Mouse (Mus musculus): Measurements from ENCODE around the gene Sumo1.
"Not testable (repeated sequence)": the region's sequence is repeated elsewhere in the genome, so short reads cannot be mapped to it uniquely, and the experiment has no call there.

Sumo1 gene

DNA sequence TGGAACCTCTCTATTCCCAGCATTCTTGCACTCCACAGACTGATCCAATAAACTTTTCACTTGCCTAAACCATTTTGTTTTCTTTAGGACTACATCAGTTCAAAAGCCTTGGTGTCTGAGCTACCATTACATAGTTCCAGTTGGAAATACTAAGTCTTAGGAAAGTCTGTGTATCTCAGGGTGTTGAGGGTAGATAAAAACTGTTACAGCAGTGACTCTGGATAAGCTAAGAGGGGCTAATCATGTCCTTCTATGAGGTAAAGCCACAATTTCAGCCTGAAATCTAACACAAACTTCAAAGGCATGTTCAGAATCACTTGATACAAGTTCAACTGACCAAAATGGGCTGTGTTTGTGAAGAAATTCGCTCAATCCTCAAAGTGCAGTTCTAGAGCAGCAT lies 34.3 kb downstream of the Sumo1 start:
- no peak for DNase-seq (ENCODE audit: low spot score)

DNA sequence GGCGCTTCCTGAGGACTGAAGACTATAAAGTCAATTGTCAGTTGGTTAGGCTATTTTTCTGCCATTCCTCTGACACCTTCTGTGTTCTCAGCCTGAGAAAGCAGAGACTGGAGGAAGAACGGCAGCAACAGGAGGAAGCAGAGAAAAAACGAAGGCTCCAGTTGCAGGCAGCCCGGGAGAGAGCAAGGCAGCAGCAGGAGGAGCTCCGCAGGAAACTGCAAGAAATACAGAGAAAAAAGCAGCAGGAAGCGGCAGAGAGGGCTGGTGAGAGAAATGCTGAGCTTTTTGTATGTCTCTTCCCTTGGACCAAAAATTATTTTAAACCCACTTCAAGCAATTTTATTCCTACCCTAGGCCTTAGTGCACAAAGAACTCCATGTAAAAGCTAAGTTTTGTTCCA lies 37.6 kb downstream of the Sumo1 start:
- no peak for DNase-seq (ENCODE audit: low spot score)

DNA sequence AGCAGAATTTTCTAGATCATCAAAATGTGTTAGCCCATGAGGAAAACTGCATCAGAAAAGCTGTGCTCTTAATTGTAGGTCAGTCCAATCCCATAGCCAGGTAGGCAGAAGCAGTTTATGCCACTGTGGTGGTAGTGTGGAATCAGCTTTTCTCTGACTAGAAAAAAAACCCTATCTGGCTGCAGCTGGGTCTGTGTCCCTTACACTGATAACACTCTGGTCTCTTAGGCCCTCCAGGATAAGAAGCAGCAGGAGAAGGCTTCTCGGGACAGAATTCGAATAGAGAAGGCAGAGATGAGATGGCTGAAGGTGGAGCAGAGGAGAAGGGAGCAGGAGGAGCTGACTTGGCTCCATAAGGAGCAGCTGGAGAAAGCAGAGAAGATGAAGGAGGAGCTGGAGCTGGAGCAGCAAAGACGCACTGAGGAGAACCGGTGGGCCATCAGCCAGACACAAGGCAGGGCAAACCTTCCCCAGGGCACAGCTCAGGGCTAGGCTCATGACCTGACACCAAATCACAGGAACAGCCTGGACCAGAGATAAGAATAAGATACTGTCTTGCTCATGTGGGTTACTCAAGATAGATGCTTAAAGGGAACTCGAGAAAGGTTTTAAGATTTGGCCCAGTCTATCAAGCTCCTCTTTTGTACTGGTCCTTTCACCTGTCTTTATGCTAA lies 38.5 kb downstream of the Sumo1 start:
- DNase-seq (ENCODE audit: low spot score), result no peak

DNA sequence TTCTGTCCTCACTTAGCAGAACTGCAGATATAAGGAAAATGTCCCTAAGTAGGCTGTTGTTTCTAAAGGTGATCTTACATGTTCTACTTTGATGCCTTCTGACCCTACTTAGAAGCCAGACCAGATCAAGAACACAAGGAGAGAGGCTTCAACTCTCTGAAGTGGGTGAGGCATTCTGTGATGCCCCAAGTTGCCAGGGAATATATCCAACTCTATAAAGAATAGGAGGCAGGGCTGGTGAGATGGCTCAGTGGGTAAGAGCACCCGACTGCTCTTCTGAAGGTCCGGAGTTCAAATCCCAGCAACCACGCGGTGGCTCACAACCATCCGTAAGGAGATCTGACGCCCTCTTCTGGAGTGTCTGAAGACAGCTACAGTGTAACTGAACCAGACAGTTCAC lies 40.3 kb downstream of the Sumo1 start:
- not testable (repeated sequence) for DNase-seq (ENCODE audit: low spot score)

DNA sequence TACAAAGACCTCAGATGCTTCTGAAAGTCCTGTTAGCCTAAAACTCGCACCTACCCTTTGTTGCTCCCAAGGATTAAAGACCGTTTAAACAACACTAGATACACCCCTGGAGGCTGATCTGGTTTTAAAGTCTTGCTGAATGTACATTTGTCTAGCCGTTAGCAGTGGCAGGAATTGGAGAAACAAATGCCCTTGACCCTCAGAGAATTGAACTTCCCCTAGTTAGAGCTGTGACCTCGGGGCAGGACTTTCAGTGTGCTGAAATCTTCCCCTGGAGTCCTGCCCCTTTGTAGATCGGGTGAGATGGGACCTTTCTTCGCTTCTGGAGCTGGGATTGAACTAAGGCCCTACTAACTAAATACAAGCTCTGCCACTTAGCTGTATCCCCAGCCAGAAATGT lies 41.4 kb downstream of the Sumo1 start:
- no peak for DNase-seq (ENCODE audit: low spot score)

DNA sequence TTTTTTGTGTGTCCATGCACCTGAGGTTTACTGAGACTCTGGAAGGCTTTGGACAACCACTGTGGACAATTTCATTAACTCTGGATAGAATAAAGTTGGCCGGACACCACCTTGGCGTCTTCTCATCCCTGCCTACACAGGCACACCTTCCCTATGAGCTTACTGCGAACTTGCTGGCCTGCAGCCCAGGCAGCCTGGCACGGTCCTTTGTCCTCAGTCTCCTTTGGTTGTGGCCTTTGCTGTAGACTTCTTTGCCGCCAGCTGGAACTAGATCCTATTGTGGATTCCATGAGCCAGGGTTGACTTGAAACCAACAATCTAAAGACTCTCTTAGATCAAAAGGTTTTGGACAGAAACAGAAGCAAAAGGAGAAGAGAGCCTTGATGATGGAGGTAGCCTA lies 45.2 kb downstream of the Sumo1 start:
- no peak for DNase-seq (ENCODE audit: low spot score)

DNA sequence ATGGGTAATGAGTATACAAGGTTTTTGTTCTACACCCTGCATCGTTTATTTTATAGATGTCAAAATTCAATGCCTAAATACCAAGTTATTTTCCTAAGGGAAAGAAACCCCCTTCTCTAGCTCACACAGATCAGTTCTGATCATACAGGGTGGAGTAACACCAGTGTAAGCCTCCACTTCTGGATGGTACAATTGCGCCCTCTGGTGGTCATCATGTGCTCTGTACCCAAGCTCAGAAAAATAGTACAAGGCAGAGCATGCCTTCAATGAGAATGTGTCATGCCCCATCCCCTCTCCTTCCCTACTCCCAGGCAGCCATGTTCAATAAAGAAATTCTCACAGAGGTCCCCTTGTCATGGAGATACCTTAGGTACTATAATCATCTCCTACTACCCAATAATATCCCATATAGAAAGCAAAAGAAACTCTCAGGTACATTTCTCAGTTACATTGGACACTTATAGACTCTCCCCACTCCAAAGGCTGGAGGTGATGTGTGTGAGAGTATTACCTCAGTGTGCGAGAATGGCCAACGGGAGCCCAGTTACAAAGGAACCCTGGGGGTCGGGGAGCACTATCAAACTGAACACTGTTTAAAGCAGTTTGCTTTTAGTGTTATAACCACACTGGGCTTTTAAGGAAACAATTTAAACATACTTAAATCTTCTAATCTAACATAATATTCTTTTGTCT lies 47.2 kb downstream of the Sumo1 start:
- DNase-seq (ENCODE audit: low spot score), result peak; percentile 70

DNA sequence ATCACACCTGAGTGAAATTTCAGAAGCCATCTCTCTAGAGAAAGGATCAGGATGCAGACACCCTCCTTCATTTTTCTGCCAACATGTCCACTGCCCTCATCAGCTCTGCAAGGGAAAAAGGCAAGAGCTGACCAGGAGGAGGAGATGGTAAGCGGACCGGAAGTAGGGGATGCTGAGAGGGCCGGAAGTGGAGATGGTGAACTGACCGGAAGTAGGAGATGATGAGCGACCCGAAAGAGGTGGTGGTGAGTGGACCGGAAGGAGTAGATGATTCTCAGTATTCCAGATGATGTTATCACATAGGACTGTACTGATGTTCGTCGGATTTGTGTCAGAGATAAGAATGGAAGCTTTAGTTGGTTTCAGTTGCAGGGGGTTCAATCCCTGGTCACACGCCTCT lies 51.4 kb downstream of the Sumo1 start:
- no peak for DNase-seq (ENCODE audit: low spot score)

DNA sequence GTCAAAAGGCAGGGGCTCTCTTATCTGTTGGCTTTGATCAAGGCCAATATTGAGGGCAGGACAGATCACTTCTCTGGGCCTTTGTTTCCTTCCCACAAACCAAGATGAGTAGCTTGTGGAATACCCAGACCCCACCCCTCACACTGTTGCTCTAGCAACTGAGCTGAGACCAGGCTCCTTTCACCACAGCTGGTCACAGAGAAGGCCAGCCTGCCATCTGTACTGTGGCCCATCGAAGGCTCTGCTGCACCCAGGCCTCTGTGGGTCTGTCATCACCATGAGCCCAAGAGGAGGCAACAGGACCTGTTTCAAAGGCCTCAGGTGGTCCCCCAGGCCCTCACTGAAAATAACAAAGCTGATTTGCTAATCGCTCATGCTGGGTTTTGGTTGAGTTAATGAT lies 55.6 kb downstream of the Sumo1 start:
- no peak for DNase-seq (ENCODE audit: low spot score)

DNA sequence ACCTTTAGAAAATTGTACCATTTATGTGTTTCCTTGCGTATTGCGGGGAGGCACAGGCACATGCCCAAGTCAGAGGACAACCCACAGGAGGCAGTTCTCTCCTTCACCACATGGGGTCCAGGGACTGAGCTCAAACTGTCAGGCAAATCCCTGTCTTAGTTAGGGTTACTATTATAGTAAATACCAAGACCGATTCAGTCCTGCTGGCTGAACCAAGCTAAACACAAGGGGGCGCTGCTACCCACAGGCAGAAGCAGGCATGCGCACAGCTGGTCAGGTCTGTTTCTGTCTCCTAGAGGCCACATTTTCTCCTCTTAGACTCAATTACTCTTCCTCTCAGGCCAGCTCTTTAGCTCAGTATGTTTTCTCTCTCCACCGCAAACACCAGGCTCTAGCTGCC lies 56.8 kb downstream of the Sumo1 start:
- peak; percentile 41 for DNase-seq (ENCODE audit: low spot score)

DNA sequence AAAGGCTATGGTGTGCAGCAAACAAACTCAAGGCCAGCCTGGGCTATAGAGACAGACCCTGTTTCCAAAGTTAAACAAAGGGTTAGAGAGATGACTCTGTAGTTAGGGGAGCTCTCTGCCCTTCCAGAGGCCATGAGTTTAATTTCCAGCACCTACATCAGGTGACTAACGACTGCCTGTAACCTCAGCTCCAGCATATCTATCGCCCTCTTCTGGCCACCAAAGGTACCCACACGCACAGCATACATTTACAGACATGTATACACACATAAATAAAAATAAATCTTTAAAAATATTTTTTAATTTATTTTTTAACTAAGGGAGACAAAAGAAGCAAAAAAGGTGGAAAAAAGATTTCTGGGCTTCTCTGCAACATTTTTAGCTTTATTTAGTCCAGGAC lies 59.7 kb downstream of the Sumo1 start:
- no peak for DNase-seq (ENCODE audit: low spot score)

DNA sequence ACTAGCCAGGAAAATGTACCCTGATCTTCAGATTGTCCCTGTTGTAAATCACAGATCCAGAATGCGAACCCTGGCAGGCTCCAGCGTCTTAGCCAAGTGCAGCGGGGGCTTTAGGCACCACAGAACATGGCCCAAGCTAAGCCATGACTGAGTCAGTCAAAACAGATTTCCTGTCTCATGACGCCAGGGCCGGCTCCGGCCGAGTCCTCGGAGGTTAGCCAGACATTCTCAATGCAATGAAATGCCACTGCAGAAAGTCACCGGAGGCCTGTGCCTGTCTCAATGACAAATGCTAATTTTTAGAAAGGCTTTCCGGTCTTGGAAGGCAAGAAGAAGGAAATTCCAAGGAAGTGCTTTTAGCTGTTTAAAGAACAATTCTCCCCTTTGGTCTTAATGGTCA lies 60.7 kb downstream of the Sumo1 start:
- no peak for DNase-seq (ENCODE audit: low spot score)

DNA sequence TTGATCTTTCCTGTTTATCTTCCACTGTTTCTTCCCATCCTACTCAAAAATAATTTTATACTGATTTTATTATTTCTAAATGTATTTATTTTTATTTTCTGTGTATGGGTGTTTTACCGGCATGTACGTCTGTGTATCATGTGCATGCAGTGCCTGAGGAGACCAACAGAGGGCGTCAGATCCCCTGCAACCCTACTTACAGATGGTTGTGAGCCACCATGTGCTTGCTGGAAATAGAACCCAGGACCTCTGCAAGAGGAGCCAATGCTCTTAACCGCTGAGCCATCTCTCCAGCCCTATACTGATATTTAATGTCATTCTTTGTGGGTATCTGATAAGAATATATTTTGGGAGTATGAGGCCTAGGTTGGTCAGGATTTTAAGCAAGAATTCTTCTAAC lies 61.2 kb downstream of the Sumo1 start:
- no peak for DNase-seq (ENCODE audit: low spot score)

DNA sequence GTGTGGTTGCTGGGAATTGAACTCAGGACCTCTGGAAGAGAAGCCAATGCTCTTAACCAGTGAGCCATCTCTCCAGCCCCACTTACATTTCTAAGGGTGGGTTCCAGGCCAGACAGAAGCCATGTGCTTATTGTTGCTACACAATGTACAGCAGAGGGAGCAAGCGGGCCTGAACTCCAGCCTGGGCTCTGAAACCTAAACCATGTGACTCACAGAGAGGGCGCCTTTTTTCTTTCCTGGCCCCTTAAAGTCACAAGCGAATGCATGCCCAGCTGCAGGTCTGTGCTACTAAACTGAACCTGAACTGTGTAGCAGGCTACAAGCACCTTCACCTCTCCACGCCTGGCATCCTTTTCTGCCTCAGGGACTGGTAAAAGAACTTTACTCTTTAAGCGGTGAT lies 61.7 kb downstream of the Sumo1 start:
- DNase-seq (ENCODE audit: low spot score), result no peak

DNA sequence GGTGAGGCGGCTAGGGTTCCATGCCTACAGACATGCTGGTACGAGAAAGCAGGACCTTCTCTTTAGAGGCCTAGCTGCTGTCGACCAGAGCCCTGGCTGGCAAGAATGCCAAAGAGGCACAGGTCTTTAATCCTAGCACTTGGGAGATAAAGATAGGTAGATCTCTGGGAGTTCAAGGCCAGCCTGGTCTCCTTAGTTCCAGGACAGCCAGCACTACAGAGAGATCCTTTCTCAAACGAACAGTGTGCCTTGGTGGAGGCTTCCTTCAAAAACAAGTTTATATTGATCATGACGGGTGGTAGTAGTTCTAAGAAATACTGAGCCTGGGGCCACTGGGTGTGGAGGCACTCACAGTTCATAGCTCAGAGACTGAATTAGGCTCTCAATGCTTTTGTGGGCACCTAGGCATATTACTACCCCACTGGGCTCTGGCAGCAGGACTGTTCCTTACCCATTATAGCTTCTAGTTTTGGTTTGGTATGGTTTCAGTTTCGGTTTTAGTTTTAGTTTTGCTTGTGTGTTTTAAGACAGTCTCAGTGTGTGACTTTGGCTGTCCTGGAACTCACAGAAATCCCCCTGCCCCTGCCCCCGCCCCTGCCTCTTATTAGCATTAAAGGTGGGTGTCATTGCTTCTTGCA lies 62.4 kb downstream of the Sumo1 start:
- no peak for DNase-seq (ENCODE audit: low spot score)

DNA sequence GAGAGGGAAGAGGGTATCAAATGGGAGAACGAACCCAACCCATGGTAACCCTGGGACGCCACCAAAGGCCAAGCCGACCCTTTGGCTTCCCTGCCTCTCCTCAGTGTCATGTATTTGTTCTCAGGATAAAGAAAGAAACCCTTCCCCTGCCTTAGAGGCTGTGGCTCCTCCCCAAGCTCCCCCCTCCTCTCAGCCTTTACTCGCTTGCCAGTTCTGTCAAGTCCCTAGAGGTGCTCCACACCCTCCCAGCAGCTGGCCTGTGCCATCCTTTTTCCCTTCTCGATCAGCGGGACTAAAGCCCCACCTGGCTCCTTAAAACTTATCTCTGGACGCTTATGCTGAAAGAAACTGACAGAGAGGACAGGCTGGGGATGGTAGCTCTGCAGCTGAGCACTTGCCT lies 63.6 kb downstream of the Sumo1 start:
- no peak for DNase-seq (ENCODE audit: low spot score)

DNA sequence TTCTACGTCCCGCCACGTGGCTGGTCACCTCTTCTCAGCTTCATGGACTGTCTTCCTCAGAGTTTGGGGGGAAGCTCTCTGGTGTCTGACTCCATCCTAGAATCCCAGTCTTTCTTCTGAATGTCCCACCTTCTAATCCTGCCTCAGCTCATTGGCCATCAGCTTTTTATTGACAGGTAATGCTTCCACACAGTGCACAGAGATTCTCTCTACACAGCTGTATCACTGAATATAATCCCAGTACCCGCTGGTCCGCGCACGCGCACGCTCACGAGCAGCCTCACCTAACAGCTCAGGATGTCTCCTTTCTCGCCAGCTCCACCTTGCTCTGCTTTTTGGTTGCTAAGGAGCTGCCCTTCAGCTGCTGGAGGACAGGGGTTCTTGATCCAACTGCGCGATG lies 64.2 kb downstream of the Sumo1 start:
- no peak for DNase-seq (ENCODE audit: low spot score)

DNA sequence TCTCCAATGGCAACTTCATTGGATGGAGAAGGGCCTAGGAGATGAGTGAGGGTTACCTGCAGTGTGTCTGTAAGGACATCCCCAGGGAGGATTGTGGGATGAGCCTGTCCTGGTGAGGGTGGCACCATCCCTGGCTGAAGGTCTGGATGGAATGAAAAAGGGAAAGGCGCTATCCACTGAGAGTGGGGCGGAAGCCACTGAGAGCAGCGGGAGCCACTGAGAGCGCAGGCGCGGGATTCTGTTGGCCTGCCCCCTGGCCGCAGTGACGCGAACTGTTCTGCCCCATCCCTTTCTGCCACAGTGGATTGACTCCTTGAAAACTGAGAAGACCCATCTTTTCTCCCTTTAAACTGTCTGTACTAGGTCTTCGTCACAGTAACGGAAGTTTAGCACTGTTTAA lies 66.7 kb downstream of the Sumo1 start:
- no peak for DNase-seq (ENCODE audit: low spot score)

DNA sequence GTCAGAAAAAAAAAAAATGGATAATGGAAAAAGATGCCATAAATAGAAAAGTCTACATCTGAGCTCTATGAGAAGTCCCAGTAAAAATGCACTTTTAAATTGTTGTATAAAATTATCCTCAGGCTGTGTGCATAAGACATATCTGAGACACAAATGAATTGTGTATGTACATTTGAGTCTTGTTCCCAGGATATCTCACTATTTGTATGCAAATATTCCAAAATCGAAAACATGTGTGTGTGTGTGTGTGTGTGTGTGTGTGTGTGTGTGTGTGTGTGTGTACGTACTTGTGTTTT lies 67.3 kb downstream of the Sumo1 start:
- DNase-seq (ENCODE audit: low spot score), result no peak

DNA sequence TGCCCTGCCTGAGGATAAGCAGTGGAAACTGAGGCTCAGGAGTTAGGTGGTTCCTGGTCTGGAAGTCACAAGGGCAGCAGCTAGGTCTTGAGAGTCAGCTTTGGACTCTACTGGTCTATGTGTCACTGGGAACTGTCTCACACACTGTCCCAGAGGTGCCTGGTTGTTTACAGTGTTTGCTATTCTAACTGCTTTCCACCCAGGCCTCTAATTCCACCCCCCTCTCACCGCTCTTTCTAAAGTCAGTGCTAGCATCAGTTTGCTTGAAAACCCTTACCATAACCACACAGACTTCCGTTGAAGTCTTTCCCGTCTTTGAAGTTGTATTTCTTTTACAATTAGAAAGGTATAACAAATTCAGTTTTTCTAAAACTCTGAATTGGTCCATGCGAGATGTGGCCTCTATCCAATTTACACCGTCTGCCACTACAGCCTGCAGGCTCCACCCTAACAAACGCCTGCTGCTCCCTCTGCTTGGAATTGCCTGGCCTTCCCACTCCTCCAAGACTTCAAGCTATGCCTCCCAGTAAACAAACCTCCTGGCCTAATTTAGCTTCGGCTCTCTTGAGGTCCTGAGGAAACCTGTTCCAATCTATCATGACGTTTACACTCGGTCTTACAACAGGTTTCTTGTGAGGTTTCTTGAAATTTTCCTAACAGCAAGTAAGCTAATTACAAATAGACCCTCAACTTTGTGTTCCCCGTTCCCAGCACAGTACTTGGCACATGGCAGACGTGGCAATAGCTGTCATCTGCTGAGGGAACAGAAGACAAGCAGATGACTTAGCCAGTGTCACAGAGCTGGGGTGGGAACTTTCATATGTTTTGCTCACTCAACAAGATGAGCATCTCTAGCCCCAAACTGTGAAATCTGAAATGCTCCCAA lies 67.9 kb downstream of the Sumo1 start:
- DNase-seq (ENCODE audit: low spot score), result no peak

DNA sequence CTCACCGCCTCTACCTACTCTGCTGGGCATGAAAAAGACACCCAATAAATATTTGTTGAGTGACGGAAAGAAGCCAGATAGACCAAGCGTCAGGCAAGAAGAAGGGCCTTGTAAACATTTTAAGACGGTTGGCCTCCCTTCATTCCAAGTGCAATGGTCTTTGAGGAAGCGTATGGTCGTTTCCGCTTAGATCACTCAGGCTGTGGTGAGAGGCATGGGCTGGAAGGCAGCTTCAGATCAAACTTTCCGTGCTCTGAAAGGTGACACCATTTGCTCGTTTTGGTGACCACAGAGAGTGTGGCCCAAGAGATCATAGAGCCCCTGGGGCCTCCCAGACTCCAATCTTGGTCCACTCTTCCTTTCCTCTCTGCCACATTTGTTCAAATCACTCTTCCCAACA lies 75.0 kb downstream of the Sumo1 start:
- no peak for DNase-seq (ENCODE audit: low spot score)

DNA sequence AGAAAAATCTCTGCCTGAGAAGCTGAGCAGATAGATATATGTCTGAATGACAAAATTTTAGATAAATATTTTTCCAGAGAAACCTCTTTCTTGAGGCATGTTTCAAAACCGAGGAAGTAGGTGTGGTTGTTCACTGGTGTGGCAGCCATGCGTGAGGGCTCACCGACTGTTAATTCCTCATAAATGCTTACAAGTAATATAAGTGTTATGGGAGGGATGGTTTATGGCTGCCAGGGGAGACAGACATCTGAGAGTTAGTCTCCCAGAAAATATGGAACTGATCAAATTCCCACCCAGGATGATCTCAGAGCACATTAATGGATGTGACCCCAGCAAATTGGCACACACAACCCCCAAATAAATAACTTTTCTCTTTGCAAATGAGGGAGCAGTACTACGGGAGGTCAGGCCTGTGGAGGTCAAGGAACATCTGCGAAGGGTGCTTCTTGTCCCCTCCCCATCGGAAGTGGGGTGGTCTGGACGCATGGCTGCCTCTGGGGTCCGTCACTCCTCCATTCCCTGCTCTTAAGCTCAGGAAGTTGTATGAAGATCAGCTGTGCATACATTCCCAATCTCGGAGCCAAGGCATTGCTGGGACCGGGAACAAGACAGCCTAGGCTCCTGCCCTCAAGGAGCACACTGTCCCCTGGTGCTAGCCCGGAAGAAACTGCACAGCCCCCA lies 75.9 kb downstream of the Sumo1 start:
- no peak for DNase-seq (ENCODE audit: low spot score)

Data from urinary bladder, postnatal 25 days (tissue).